Mouse (Mus musculus): ENCODE data around the gene Hbb-bh1.
A peak's percentile ranks its signal among the peaks of the same experiment; 100 is the strongest.
"Not testable (repeated sequence)": the region's sequence is repeated elsewhere in the genome, so short reads cannot be mapped to it uniquely, and the experiment has no call there.

The Hbb-bh1 gene

DNA sequence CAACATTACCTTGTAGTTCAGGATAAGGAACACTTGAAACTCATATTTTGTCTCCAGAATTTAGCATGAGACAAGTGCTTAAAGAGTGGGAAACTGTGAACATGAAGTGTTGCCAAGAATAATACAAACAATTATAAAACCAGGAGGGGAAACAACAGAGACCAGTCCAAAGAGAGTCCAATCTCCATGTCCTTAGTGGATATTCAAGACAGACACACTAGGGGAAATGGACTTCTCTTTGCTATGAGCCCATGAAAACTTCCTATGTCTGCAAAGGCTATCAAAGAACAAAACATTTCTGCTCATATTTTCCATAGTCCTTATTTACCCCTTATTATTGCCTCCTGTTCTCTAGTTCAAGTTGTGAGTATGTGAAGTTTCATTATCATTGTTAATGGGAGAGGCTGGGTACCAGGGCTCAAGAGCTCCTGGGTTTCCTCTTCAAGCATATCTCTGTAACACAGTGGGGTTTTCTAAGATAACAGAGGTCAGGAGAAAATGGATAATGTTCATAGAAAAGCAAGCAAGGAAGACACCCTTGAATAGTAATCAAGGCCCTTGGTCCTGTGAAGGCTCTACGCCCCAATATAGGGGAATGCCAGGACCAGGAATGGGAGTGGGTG is 31.6 kb downstream of the Hbb-bh1 start:
- DNase-seq = no peak

DNA sequence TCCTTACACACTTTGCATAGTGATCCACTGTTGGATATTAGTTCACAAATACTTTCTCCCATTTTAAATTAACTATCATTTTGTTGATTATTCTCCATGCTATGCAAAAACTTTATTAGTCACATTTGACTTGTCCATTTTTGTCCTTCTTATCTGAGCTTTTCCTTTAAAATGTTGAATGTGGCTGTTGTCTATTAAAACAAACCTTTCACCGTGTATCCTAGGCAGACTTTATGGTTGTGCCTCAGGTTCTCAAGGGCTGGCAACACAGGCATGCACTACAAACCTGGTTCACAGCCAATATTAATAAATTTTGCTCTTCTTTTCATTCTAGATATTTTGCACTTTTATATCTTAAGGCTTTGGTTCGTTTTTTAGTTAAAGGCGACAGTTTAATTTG is 32.2 kb downstream of the Hbb-bh1 start:
- DNase-seq = no peak

GRCm38 (mm10) chr7:103810296-103810695 is 32.7 kb downstream of the Hbb-bh1 start:
- DNase-seq = no peak

GRCm38 (mm10) chr7:103809801-103810155 is 33.2 kb downstream of the Hbb-bh1 start:
- DNase-seq = no peak

GRCm38 (mm10) chr7:103808971-103809800 is 33.8 kb downstream of the Hbb-bh1 start:
- no peak for DNase-seq

DNA sequence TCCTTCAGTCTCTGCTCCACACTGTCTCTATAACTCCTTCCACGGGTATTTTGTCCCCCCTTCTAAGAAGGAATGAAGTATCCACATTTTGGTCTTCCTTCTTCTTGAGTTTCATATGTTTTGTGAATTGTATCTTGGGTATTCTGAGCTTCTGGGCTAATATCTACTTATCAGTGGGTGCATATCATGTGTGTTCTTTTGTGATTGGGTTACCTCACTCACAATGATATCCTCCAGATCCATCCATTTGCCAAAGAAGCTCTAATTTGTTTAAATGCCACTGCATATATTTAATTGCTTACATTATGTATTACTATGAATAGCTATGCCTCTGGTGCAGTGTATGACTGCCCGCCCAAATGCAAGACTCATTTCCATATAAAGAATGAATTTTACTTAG is 34.8 kb downstream of the Hbb-bh1 start:
- not testable (repeated sequence) for DNase-seq

DNA sequence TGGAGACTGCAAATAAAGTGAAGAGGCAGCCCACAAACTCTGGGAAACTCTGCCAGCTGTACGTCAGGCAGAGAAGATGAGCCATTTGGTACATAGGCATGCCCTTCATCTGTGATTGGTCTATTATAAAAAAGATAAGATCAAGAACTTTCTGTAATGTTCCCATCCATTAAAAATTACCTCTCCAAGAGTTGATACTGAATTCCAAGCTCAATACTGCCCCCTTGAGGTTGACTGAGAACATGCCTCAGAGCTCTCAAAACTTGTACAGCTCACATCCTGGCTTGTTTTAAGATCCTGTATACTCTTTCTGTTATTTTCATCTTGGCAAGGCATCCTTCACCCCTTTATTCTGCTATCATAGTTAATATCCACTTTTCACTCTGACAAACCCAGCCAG is 36.1 kb downstream of the Hbb-bh1 start:
- peak; percentile 9 for DNase-seq

DNA sequence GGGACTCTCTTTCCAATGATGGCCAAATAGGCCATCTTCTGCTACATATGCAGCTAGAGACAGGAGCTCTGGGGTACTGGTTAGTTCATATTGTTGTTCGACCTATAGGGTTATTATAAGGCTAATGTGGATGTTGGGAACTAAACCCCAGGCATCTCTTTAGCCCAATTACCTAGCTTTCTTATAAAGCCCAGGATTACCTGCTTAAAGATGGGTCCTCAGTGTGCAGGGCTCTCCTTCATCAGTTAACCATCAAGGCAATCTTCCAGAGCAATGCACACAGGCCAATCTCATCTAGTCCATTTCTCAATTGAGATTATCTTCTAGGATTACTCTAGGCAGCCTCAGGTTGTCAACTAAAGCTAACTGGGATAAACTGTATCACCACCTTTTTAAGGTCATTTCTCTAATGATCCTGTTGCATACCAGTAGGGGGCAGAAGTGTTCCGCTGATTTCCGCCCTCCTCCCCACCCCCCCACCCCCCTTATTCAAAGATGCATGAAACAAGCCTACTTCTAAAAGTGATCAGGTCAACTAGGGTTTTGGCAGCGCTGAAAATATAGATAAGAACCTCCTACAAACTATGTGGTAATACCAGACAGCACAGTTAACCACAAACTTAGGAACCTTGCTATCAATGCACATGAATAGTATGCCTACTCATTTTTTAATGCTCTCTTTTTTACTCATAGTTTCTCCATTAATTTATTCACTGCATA is 50.1 kb downstream of the Hbb-bh1 start:
- no peak for DNase-seq

GRCm38 (mm10) chr7:103791721-103792120 is 51.2 kb downstream of the Hbb-bh1 start, which contains the start of gene Olfr67:
Gene Olfr67 (minus strand): TSS chr7:103791821.
- DNase-seq = no peak
